8 mouse cellular contexts compared by ENCODE assay signal in the genomic region with DNA sequence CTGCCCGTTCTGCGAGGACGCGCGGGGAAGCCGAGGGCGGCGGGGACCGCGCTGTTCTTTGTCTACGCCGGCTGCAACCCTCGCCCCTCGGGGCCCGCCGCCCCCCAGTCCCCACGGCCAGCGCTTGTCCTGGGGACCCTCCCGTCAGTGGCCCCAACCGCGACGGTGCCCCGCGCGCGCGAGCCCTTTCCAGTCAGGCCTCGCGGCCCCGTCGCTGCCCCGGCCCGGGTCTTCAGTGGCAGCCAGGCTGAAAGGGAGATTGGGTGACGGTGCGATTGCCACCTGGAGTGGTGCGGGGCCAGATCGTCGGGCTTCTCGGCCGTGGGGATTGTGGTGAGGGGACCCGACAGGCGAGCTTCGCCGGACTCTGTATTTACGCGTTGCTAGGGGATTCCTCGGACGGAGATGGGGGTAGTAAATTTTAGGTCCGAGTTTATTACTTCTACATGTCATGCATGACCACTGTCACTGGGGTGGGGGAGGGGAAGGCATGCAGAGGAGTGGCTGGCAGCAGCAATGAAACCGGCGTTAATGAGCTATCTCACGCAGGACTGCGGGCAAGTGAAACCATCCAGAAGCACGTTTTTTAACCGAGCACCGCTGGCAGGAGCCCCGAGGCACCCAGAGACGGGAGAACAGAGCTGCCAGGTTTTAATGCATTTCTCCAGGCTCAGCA. TPM values are rescaled to one million over a fixed set of nuclear protein-coding genes. Genes with fewer than 3 reads are reported as not detected.
DNase-seq lines count a peak whose midpoint lies in the region; ATAC-seq and TF ChIP-seq lines count a peak whose summit lies in the region.

No protein-coding gene starts in this region.

- H3K4me1 ChIP-seq in heart, postnatal 0 days (ENCODE audit: control insufficient read depth, insufficient read depth), result no peaks in the 10 kb centered on the region
- H3K4me1 ChIP-seq in limb, embryonic 14.5 days (ENCODE audit: control insufficient read depth, insufficient read depth, low read length), result peaks cover 9% of the 10 kb centered on the region; the same call in 1 of the 2 replicates

- H3K9ac ChIP-seq in heart, postnatal 0 days (replicated peaks; ENCODE audit: low read depth, low read length), result no peak overlapping the region
- peak overlapping the region; percentile 56; the same call in 1 of the 2 replicates for H3K9ac ChIP-seq in limb, embryonic 14.5 days (ENCODE audit: low read depth, low read length, severe bottlenecking)

- no peaks in the 10 kb centered on the region for H3K9me3 ChIP-seq in heart, postnatal 0 days (replicated peaks; ENCODE audit: control insufficient read depth, low read length)
- no peaks in the 10 kb centered on the region for H3K9me3 ChIP-seq in limb, embryonic 14.5 days (ENCODE audit: control insufficient read depth, low read length)

- ATAC-seq in heart, postnatal 0 days (ENCODE audit: insufficient read depth, low read depth), result no peak
- no peak for ATAC-seq in limb, embryonic 14.5 days (ENCODE audit: low FRiP score, low read depth)
- no peak for ATAC-seq in megakaryocyte progenitor cell, adult 5-6 weeks (replicated peaks; ENCODE audit: poor library complexity)

- H3K4me2 ChIP-seq in heart, postnatal 0 days (ENCODE audit: low read depth, low read length), result peak overlapping the region; percentile 96
- peak overlapping the region; percentile 97 for H3K4me2 ChIP-seq in limb, embryonic 14.5 days (replicated peaks; ENCODE audit: low read depth, low read length, severe bottlenecking)

- H3K27me3 ChIP-seq in heart, postnatal 0 days (ENCODE audit: control insufficient read depth, insufficient read depth, low read length), result peaks cover 80% of the 10 kb centered on the region
- H3K27me3 ChIP-seq in limb, embryonic 14.5 days (ENCODE audit: control insufficient read depth, insufficient read depth, low read length), result peaks cover 70% of the 10 kb centered on the region

- no peak overlapping the region for H3K27ac ChIP-seq in heart, postnatal 0 days (ENCODE audit: low read depth)
- no peak overlapping the region for H3K27ac ChIP-seq in limb, embryonic 14.5 days (replicated peaks; ENCODE audit: low read depth, low read length)

- WGBS in heart, postnatal 0 days, result under 1% methylated on average over 55 of the region's 58 CpGs
- WGBS in limb, embryonic 14.5 days, result 1% methylated on average over 55 of the region's 58 CpGs

- TF ChIP-seq POLR2A in limb, embryonic 14.5 days (IDR thresholded peaks at IDR 0.05; ENCODE audit: borderline replicate concordance, extremely low read depth, insufficient read depth, insufficient read length), result no peak

- no peaks in the 10 kb centered on the region for H3K36me3 ChIP-seq in heart, postnatal 0 days (replicated peaks; ENCODE audit: control insufficient read depth, insufficient read depth, low read length)
- H3K36me3 ChIP-seq in limb, embryonic 14.5 days (ENCODE audit: control insufficient read depth, insufficient read depth, low read length), result no peaks in the 10 kb centered on the region

- TF ChIP-seq CTCF in heart, postnatal 0 days (IDR thresholded peaks at IDR 0.05; ENCODE audit: low read depth), result no peak

- no peak for TF ChIP-seq EP300 in heart, postnatal 0 days (IDR thresholded peaks at IDR 0.05; ENCODE audit: low read depth)

- peak; percentile 22 for DNase-seq in right cerebral cortex, postnatal 14 days
- DNase-seq in right cerebral cortex, adult 18-20 months, result no peak
- peak; percentile 22 for DNase-seq in embryo, embryonic 10 days (ENCODE audit: low spot score)
- no peak for DNase-seq in heart, postnatal 0 days (ENCODE audit: low spot score)
- DNase-seq in limb, embryonic 14.5 days (ENCODE audit: low spot score), result no peak
- peak; percentile 27 for DNase-seq in right cerebral cortex, postnatal 25 days
- no peak for DNase-seq in layer of hippocampus, postnatal 36 days

- peak overlapping the region; percentile 65 for H3K4me3 ChIP-seq in heart, postnatal 0 days (ENCODE audit: low read depth, low read length)
- H3K4me3 ChIP-seq in limb, embryonic 14.5 days (replicated peaks; ENCODE audit: low read length), result peak overlapping the region; percentile 53

RNA-seq across cellular contexts. Expression of a gene that starts 0.6 kb away (rescaled TPM):
- total RNA-seq in heart, postnatal 0 days (2014; rRNA removed; ENCODE audit: low replicate concordance), result 8.2 and 14.4 TPM in 2 replicates
- polyA plus RNA-seq in heart, postnatal 0 days (2015; fragmentation: Nextera tagmentation; extraction: Ambion mirVana), result 1.00 and 1.2 TPM in 2 replicates
- polyA plus RNA-seq in limb, embryonic 14.5 days (2012; rRNA removed), result 6.7 and 7.4 TPM in 2 replicates
- 2.4 and 3.3 TPM in 2 replicates for polyA plus RNA-seq in limb, embryonic 14.5 days (2014; fragmentation: Nextera tagmentation; extraction: Ambion mirVana)
- total RNA-seq in layer of hippocampus, postnatal 36 days (2021), result 10 to 100 TPM; 41.4 to 54.1 TPM
- 0.15 TPM in 1 of 2 replicates, not detected in the other for total RNA-seq in megakaryocyte progenitor cell, adult 5-6 weeks (2015)
- not detected in 2 replicates for total RNA-seq in megakaryocyte progenitor cell, adult 5-6 weeks (2017)

Comparison
In these comparisons a context has a peak if more than half of its experiments do, and no peak if none do; other contexts are left out.
1. DNase-seq: peak in right cerebral cortex, postnatal 14 days (single experiment), embryo, embryonic 10 days (single experiment) and right cerebral cortex, postnatal 25 days (single experiment); none in right cerebral cortex, adult 18-20 months (single experiment), heart, postnatal 0 days (single experiment), limb, embryonic 14.5 days (single experiment) and layer of hippocampus, postnatal 36 days (0 of 2).